ENCODE assay signal across 21 mouse cellular contexts in genomic region chr5:44244894-44245423, GRCm38 (mm10). TPM values are rescaled to one million over a fixed set of nuclear protein-coding genes. Genes with fewer than 3 reads are reported as not detected.
A peak's percentile ranks its signal among the peaks of the same experiment; 100 is the strongest.
DNase-seq lines count a peak whose midpoint lies in the region; ATAC-seq and TF ChIP-seq lines count a peak whose summit lies in the region.
"Had no signal": no experiment of that assay in that cellular context is flagged by ENCODE, and none has a peak within 500 bp of the region (broad histone marks: within the 10 kb centered on the region; RNA-seq: fewer than 3 reads in every experiment).

No protein-coding gene starts in this region.

- no peak for ATAC-seq in Patski
- ATAC-seq in neural tube, embryonic 14.5 days (ENCODE audit: low read depth), result peak; percentile 38; the same call in 1 of the 2 replicates
- ATAC-seq: liver, embryonic 12.5 days; midbrain, embryonic 13.5 days had no signal

- POLR2A ChIA-PET in Patski (lab: Charles Lee), result no interaction called here

- no peak overlapping the region for H3K4me3 ChIP-seq in liver, adult 2 months (ENCODE audit: insufficient read depth, low read depth, low read length)
- H3K4me3 ChIP-seq in neural tube, embryonic 14.5 days (ENCODE audit: low read depth, low read length), result no peak overlapping the region
- H3K4me3 ChIP-seq: forebrain, embryonic 10.5 days; hindbrain, embryonic 10.5 days; liver, embryonic 12.5 days; midbrain, embryonic 13.5 days; neural tube, embryonic 13.5 days had no signal

- peak; percentile 51 for TF ChIP-seq CTCF in liver, adult 2 months (IDR thresholded peaks at IDR 0.05; ENCODE audit: low read depth, low read length)
- TF ChIP-seq CTCF in Patski (IDR thresholded peaks at IDR 0.05), result peak; percentile 13

- no peak overlapping the region; the same call in 1 of the 2 replicates for H3K9ac ChIP-seq in liver, adult 2 months (ENCODE audit: low read depth, low read length)
- H3K9ac ChIP-seq in neural tube, embryonic 14.5 days (replicated peaks; ENCODE audit: low read depth, low read length), result no peak overlapping the region
- H3K9ac ChIP-seq: liver, embryonic 12.5 days; lung, embryonic 14.5 days; midbrain, embryonic 13.5 days; neural tube, embryonic 13.5 days had no signal

- peaks cover 32% of the 10 kb centered on the region for H3K4me1 ChIP-seq in liver, adult 2 months (ENCODE audit: control insufficient read depth, insufficient read depth, low read length)
- no peaks in the 10 kb centered on the region for H3K4me1 ChIP-seq in neural tube, embryonic 14.5 days (ENCODE audit: control insufficient read depth, insufficient read depth, low read length)
- H3K4me1 ChIP-seq: midbrain, embryonic 13.5 days; neural tube, embryonic 13.5 days had no signal

- CTCF ChIA-PET in Patski (lab: Charles Lee), result interaction anchor here (1.5 to 2.0 kb wide), 2 partner anchors 21 to 23 kb away, joined by 4 to 5 read pairs; no protein-coding TSS in a partner anchor

- DNase-seq in kidney, adult 11 months, result peak; percentile 25
- no peak for DNase-seq in kidney, postnatal 14 days
- DNase-seq in liver, adult 2 months (ENCODE audit: extremely low read depth, low read depth, low spot score), result peak; percentile 98
- DNase-seq in liver (no peak), Patski (ENCODE audit: low read depth, low spot score) (no peak)
- DNase-seq in testis, postnatal 14 days (ENCODE audit: low spot score), result no peak
- DNase-seq: adrenal gland, adult 2 months; cerebellum, adult 2 months; cerebellum, postnatal 36 days; gastrocnemius, postnatal 14 days; left cerebral cortex, postnatal 4 days; lung, embryonic 14.5 days; spleen, adult 18-20 months; thymus, adult 18-20 months; thymus, postnatal 4 days had no signal

- no peak overlapping the region for H3K4me2 ChIP-seq in neural tube, embryonic 14.5 days (ENCODE audit: low read depth, low read length)
- H3K4me2 ChIP-seq: liver, embryonic 12.5 days; lung, embryonic 14.5 days; midbrain, embryonic 13.5 days; neural tube, embryonic 13.5 days had no signal

- no peaks in the 10 kb centered on the region for H3K27me3 ChIP-seq in liver, adult 2 months (ENCODE audit: control insufficient read depth, insufficient read depth, low read length)
- H3K27me3 ChIP-seq in Patski, result no peaks in the 10 kb centered on the region
- H3K27me3 ChIP-seq in neural tube, embryonic 14.5 days (ENCODE audit: control insufficient read depth, insufficient read depth, low read length), result no peaks in the 10 kb centered on the region
- H3K27me3 ChIP-seq: midbrain, embryonic 13.5 days; neural tube, embryonic 13.5 days had no signal

- no peaks in the 10 kb centered on the region for H3K9me3 ChIP-seq in neural tube, embryonic 14.5 days (ENCODE audit: control insufficient read depth, low read length)
- H3K9me3 ChIP-seq: forebrain, embryonic 10.5 days; hindbrain, embryonic 10.5 days; liver, embryonic 12.5 days; midbrain, embryonic 13.5 days; neural tube, embryonic 13.5 days had no signal

- in situ Hi-C loops in Patski (cut with MboI; ENCODE audit: low pct_unique_long_range_greater_than_20kb), result no loop called here

- no peaks in the 10 kb centered on the region for H3K79me2 ChIP-seq in liver, adult 2 months (ENCODE audit: control insufficient read depth, insufficient read depth, low read length)

- 12% methylated on average over 7 of the region's 7 CpGs for WGBS in liver, adult 2 months
- WGBS in neural tube, embryonic 14.5 days, result 75% methylated on average over 7 of the region's 7 CpGs

- H3K36me3 ChIP-seq in liver, adult 2 months (ENCODE audit: control insufficient read depth, insufficient read depth, low read length), result no peaks in the 10 kb centered on the region
- no peaks in the 10 kb centered on the region for H3K36me3 ChIP-seq in neural tube, embryonic 14.5 days (ENCODE audit: control insufficient read depth, insufficient read depth, low read length)
- H3K36me3 ChIP-seq: forebrain, embryonic 10.5 days; hindbrain, embryonic 10.5 days; liver, embryonic 12.5 days; midbrain, embryonic 13.5 days; neural tube, embryonic 13.5 days had no signal

- TF ChIP-seq POLR2A in liver, adult 2 months (IDR thresholded peaks at IDR 0.05; ENCODE audit: extremely low read depth, insufficient read depth, low read length), result no peak

- peak overlapping the region; percentile 76 for H3K27ac ChIP-seq in liver, adult 2 months (replicated peaks; ENCODE audit: insufficient read depth, low read depth, low read length)
- no peak overlapping the region for H3K27ac ChIP-seq in neural tube, embryonic 14.5 days (ENCODE audit: low read depth, low read length)
- H3K27ac ChIP-seq: forebrain, embryonic 10.5 days; hindbrain, embryonic 10.5 days; liver, embryonic 12.5 days; midbrain, embryonic 13.5 days; neural tube, embryonic 13.5 days had no signal

RNA-seq across cellular contexts. Expression of gene Tapt1, which starts 18.5 kb away (rescaled TPM):
- 63.5 and 68.6 TPM in 2 replicates for total RNA-seq in liver, adult 2 months (2014; rRNA removed)
- polyA plus RNA-seq in liver, adult 2 months (2012; rRNA removed), result 34.8 and 35.8 TPM in 2 replicates
- polyA plus RNA-seq in Patski (2021), result 46.7 TPM
- 40.1 and 42.4 TPM in 2 replicates for polyA plus RNA-seq in neural tube, embryonic 14.5 days (2014; fragmentation: Nextera tagmentation; extraction: Ambion mirVana)

Comparison
In these comparisons a context has a peak if more than half of its experiments do, and no peak if none do; other contexts are left out.
1. DNase-seq: peak in kidney, adult 11 months (single experiment) and liver, adult 2 months (single experiment); none in kidney, postnatal 14 days (single experiment), liver (single experiment), Patski (single experiment) and testis, postnatal 14 days (single experiment).